8 mouse cellular contexts compared by ENCODE assay signal in the genomic region with DNA sequence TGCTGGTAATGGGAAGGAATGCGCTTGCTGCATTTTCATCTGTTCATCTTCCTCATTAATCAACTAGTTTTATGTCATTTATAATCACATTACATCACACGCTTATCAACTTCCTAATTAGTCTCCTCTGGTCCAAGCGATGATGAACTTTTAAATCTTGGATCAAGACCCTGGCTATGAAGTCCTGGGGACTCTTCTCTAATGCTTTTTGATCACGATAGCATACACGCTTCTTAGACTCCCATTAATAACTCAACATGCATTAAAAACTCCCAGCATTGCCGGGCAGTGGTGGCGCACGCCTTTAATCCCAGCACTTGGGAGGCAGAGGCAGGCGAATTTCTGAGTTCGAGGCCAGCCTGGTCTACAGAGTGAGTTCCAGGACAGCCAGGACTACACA. TPM values are rescaled to one million over a fixed set of nuclear protein-coding genes. Genes with fewer than 3 reads are reported as not detected.
A peak's percentile ranks its signal among the peaks of the same experiment; 100 is the strongest.
DNase-seq lines count a peak whose midpoint lies in the region; ATAC-seq and TF ChIP-seq lines count a peak whose summit lies in the region.

No protein-coding gene starts in this region.

- H3K9me3 ChIP-seq in kidney, postnatal 0 days (replicated peaks; ENCODE audit: low read length): no peaks in the 10 kb centered on the region
- no peaks in the 10 kb centered on the region for H3K9me3 ChIP-seq in embryonic facial prominence, embryonic 11.5 days (replicated peaks; ENCODE audit: control insufficient read depth, low read length)
- H3K9me3 ChIP-seq in hindbrain, embryonic 16.5 days (ENCODE audit: control insufficient read depth, low read length): no peaks in the 10 kb centered on the region
- no peaks in the 10 kb centered on the region for H3K9me3 ChIP-seq in midbrain, embryonic 16.5 days (replicated peaks; ENCODE audit: control insufficient read depth, low read length, poor library complexity, severe bottlenecking)

- peak overlapping the region; percentile 76 for H3K4me2 ChIP-seq in kidney, postnatal 0 days (ENCODE audit: low read length)
- peak overlapping the region; percentile 39 for H3K4me2 ChIP-seq in embryonic facial prominence, embryonic 11.5 days (ENCODE audit: low read depth, low read length)
- peak overlapping the region; percentile 91 for H3K4me2 ChIP-seq in hindbrain, embryonic 16.5 days (ENCODE audit: low read length)
- peak overlapping the region; percentile 63 for H3K4me2 ChIP-seq in midbrain, embryonic 16.5 days (ENCODE audit: low read length)

- WGBS in kidney, postnatal 0 days: 21% methylated on average over 10 of the region's 10 CpGs
- 25% methylated on average over 10 of the region's 10 CpGs for WGBS in embryonic facial prominence, embryonic 11.5 days
- 32% methylated on average over 10 of the region's 10 CpGs for WGBS in hindbrain, embryonic 16.5 days
- 27% methylated on average over 10 of the region's 10 CpGs for WGBS in midbrain, embryonic 16.5 days

- no peak for DNase-seq in kidney, postnatal 0 days (ENCODE audit: low spot score)
- no peak for DNase-seq in kidney, postnatal 14 days
- no peak for DNase-seq in embryonic facial prominence, embryonic 11.5 days (ENCODE audit: low spot score)
- DNase-seq in adrenal gland, adult 8-10 months: no peak
- no peak for DNase-seq in MN1 (ENCODE audit: low spot score)
- DNase-seq in urinary bladder, postnatal 25 days (ENCODE audit: low spot score): no peak

- no peak overlapping the region for H3K27ac ChIP-seq in kidney, postnatal 0 days
- H3K27ac ChIP-seq in embryonic facial prominence, embryonic 11.5 days (replicated peaks; ENCODE audit: low read depth, low read length): no peak overlapping the region
- peak overlapping the region; percentile 75; the same call in 1 of the 2 replicates for H3K27ac ChIP-seq in hindbrain, embryonic 16.5 days (ENCODE audit: low read depth, low read length)
- peak overlapping the region; percentile 78; the same call in 1 of the 2 replicates for H3K27ac ChIP-seq in midbrain, embryonic 16.5 days (ENCODE audit: low read length)

- TF ChIP-seq CTCF in kidney, postnatal 0 days (IDR thresholded peaks at IDR 0.05; ENCODE audit: low read depth): no peak

- peak overlapping the region; percentile 75 for H3K9ac ChIP-seq in kidney, postnatal 0 days (ENCODE audit: low read depth, low read length)
- peak overlapping the region; percentile 67; the same call in 1 of the 2 replicates for H3K9ac ChIP-seq in embryonic facial prominence, embryonic 11.5 days (replicated peaks; ENCODE audit: low read length)
- peak overlapping the region; percentile 71 for H3K9ac ChIP-seq in hindbrain, embryonic 16.5 days (ENCODE audit: low read depth, low read length)
- peak overlapping the region; percentile 63 for H3K9ac ChIP-seq in midbrain, embryonic 16.5 days (ENCODE audit: low read depth, low read length)

- 0 out of 2 replicates have a peak, but pooled peaks cover 7% of the 10 kb centered on the region for H3K36me3 ChIP-seq in kidney, postnatal 0 days (ENCODE audit: insufficient read depth, low read length)
- H3K36me3 ChIP-seq in embryonic facial prominence, embryonic 11.5 days (replicated peaks; ENCODE audit: control insufficient read depth, insufficient read depth, low read depth, low read length): no peaks in the 10 kb centered on the region; the same call in 1 of the 2 replicates
- peaks cover 12% of the 10 kb centered on the region for H3K36me3 ChIP-seq in hindbrain, embryonic 16.5 days (ENCODE audit: control insufficient read depth, insufficient read depth, low read length)
- H3K36me3 ChIP-seq in midbrain, embryonic 16.5 days (ENCODE audit: control insufficient read depth, insufficient read depth, low read length): peaks cover 10% of the 10 kb centered on the region

- H3K27me3 ChIP-seq in kidney, postnatal 0 days (ENCODE audit: insufficient read depth, low read length): no peaks in the 10 kb centered on the region
- no peaks in the 10 kb centered on the region for H3K27me3 ChIP-seq in embryonic facial prominence, embryonic 11.5 days (ENCODE audit: control insufficient read depth, insufficient read depth, low read length)
- H3K27me3 ChIP-seq in hindbrain, embryonic 16.5 days (replicated peaks; ENCODE audit: control insufficient read depth, insufficient read depth, low read length): no peaks in the 10 kb centered on the region
- no peaks in the 10 kb centered on the region for H3K27me3 ChIP-seq in midbrain, embryonic 16.5 days (ENCODE audit: control insufficient read depth, insufficient read depth, low read depth, low read length)

- H3K4me1 ChIP-seq in kidney, postnatal 0 days (replicated peaks; ENCODE audit: insufficient read depth, low read length): no peaks in the 10 kb centered on the region
- H3K4me1 ChIP-seq in embryonic facial prominence, embryonic 11.5 days (ENCODE audit: control insufficient read depth, insufficient read depth, low read length): no peaks in the 10 kb centered on the region
- peaks cover 10% of the 10 kb centered on the region for H3K4me1 ChIP-seq in hindbrain, embryonic 16.5 days (ENCODE audit: control insufficient read depth, insufficient read depth, low read depth, low read length)
- peaks cover 12% of the 10 kb centered on the region for H3K4me1 ChIP-seq in midbrain, embryonic 16.5 days (ENCODE audit: control insufficient read depth, insufficient read depth, low read length)

- no peak for ATAC-seq in kidney, postnatal 0 days (replicated peaks; ENCODE audit: low FRiP score, low read depth)
- ATAC-seq in embryonic facial prominence, embryonic 11.5 days (replicated peaks; ENCODE audit: insufficient number of reproducible peaks, low FRiP score, low TSS enrichment, low read depth): no peak
- peak; percentile 32 for ATAC-seq in hindbrain, embryonic 16.5 days
- peak; percentile 52 for ATAC-seq in midbrain, embryonic 16.5 days

- peak overlapping the region; percentile 79 for H3K4me3 ChIP-seq in kidney, postnatal 0 days (replicated peaks; ENCODE audit: low read depth, low read length)
- H3K4me3 ChIP-seq in embryonic facial prominence, embryonic 11.5 days (ENCODE audit: low read depth, low read length): peak overlapping the region; percentile 58
- peak overlapping the region; percentile 81 for H3K4me3 ChIP-seq in hindbrain, embryonic 16.5 days (ENCODE audit: low read length)
- H3K4me3 ChIP-seq in midbrain, embryonic 16.5 days (ENCODE audit: low read depth, low read length): peak overlapping the region; percentile 66

RNA-seq across cellular contexts. Expression of a gene that starts 0.5 kb away (rescaled TPM):
- polyA plus RNA-seq in kidney, postnatal 0 days (2015; fragmentation: Nextera tagmentation; extraction: Ambion mirVana): 17.5 and 18.3 TPM in 2 replicates
- polyA plus RNA-seq in embryonic facial prominence, embryonic 11.5 days (2014; fragmentation: Nextera tagmentation; extraction: Ambion mirVana): 32.0 and 38.2 TPM in 2 replicates
- 17.9 and 18.3 TPM in 2 replicates for polyA plus RNA-seq in hindbrain, embryonic 16.5 days (2015; fragmentation: Nextera tagmentation; extraction: Ambion mirVana)
- polyA plus RNA-seq in midbrain, embryonic 16.5 days (2015; fragmentation: Nextera tagmentation; extraction: Ambion mirVana): 18.6 and 19.6 TPM in 2 replicates
- 100 to 1,000 TPM in 1 of 4 experiments, 10 to 100 TPM in 3; 66.4 to 108 (median 85.9) TPM for total RNA-seq in adrenal gland, adult 8-10 months (2022)

RNA-seq across cellular contexts. Expression of a gene that starts 0.8 kb away (rescaled TPM):
- 61.3 and 66.4 TPM in 2 replicates for polyA plus RNA-seq in kidney, postnatal 0 days (2015; fragmentation: Nextera tagmentation; extraction: Ambion mirVana)
- 139 and 151 TPM in 2 replicates for polyA plus RNA-seq in embryonic facial prominence, embryonic 11.5 days (2014; fragmentation: Nextera tagmentation; extraction: Ambion mirVana)
- polyA plus RNA-seq in hindbrain, embryonic 16.5 days (2015; fragmentation: Nextera tagmentation; extraction: Ambion mirVana): 72.9 and 83.9 TPM in 2 replicates
- polyA plus RNA-seq in midbrain, embryonic 16.5 days (2015; fragmentation: Nextera tagmentation; extraction: Ambion mirVana): 75.6 and 84.6 TPM in 2 replicates
- 100 to 1,000 TPM in 2 of 4 experiments, 10 to 100 TPM in 2; 90.8 to 118 (median 104) TPM for total RNA-seq in adrenal gland, adult 8-10 months (2022)

Comparison
In these comparisons a context has a peak if more than half of its experiments do, and no peak if none do; other contexts are left out.
1. ATAC-seq: peak in hindbrain, embryonic 16.5 days (single experiment) and midbrain, embryonic 16.5 days (single experiment); none in kidney, postnatal 0 days (single experiment) and embryonic facial prominence, embryonic 11.5 days (single experiment).
2. H3K27ac ChIP-seq: peak in hindbrain, embryonic 16.5 days (single experiment) and midbrain, embryonic 16.5 days (single experiment); none in kidney, postnatal 0 days (single experiment) and embryonic facial prominence, embryonic 11.5 days (single experiment).
3. H3K4me2 ChIP-seq: peak in every context shown above with its lines; median percentile 91 in hindbrain, embryonic 16.5 days; 76 in kidney, postnatal 0 days; 63 in midbrain, embryonic 16.5 days; 39 in embryonic facial prominence, embryonic 11.5 days.
4. Peak in every context shown above with its lines, with median percentiles within 50 percentile points of each other: H3K4me3 ChIP-seq and H3K9ac ChIP-seq.